ENCODE assay signal across 13 mouse cellular contexts in genomic region chr12:79512982-79513681, GRCm38 (mm10).
A peak's percentile ranks its signal among the peaks of the same experiment; 100 is the strongest.
DNase-seq lines count a peak whose midpoint lies in the region; ATAC-seq and TF ChIP-seq lines count a peak whose summit lies in the region.
"Had no signal": no experiment of that assay in that cellular context is flagged by ENCODE, and none has a peak within 500 bp of the region (broad histone marks: within the 10 kb centered on the region; RNA-seq: fewer than 3 reads in every experiment).

No protein-coding gene starts in this region.

- H3K4me2 ChIP-seq in lung, embryonic 15.5 days, result no peak overlapping the region
- H3K4me2 ChIP-seq: hindbrain, embryonic 15.5 days; limb, embryonic 13.5 days had no signal

- H3K9me3 ChIP-seq in lung, embryonic 15.5 days, result no peaks in the 10 kb centered on the region
- H3K9me3 ChIP-seq: hindbrain, embryonic 15.5 days; limb, embryonic 13.5 days had no signal

- peak; percentile 31; the same call in 1 of the 2 replicates for ATAC-seq in lung, embryonic 15.5 days (ENCODE audit: borderline replicate concordance, extremely low read depth, low FRiP score, low TSS enrichment)

- no peak for DNase-seq in kidney, adult 2 months
- no peak for DNase-seq in kidney, adult 8-10 months
- DNase-seq in lung, adult 2 months, result no peak
- peak; percentile 9 for DNase-seq in induced T-regulatory cell, adult 2 months (ENCODE audit: low read depth)
- DNase-seq in right cerebral cortex, postnatal 25 days, result no peak
- DNase-seq in thymus, adult 18-20 months, result no peak
- DNase-seq: heart, postnatal 10 days; midbrain, embryonic 14.5 days; thymus, postnatal 4 days had no signal

- H3K9ac ChIP-seq in lung, embryonic 15.5 days, result no peak overlapping the region
- H3K9ac ChIP-seq: hindbrain, embryonic 15.5 days; limb, embryonic 13.5 days had no signal

- TF ChIP-seq POLR2A in kidney, adult 2 months (IDR thresholded peaks at IDR 0.05; ENCODE audit: low read depth, low read length), result no peak
- no peak for TF ChIP-seq POLR2A in lung, adult 2 months (IDR thresholded peaks at IDR 0.05; ENCODE audit: borderline replicate concordance, extremely low read depth, low read depth, low read length)

- H3K27ac ChIP-seq in kidney, adult 2 months (ENCODE audit: insufficient read depth, low read depth, low read length), result no peak overlapping the region
- peak overlapping the region; percentile 98 for H3K27ac ChIP-seq in lung, embryonic 15.5 days

- 88% methylated on average over 5 of the region's 5 CpGs for WGBS in kidney, adult 2 months
- 41% methylated on average over 5 of the region's 5 CpGs for WGBS in lung, embryonic 15.5 days
- 68% methylated on average over 5 of the region's 5 CpGs for WGBS in lung, adult 2 months

- H3K4me1 ChIP-seq in kidney, adult 2 months (ENCODE audit: control insufficient read depth, insufficient read depth, low read length), result peaks cover 7% of the 10 kb centered on the region; the same call in 1 of the 2 replicates
- peaks cover 28% of the 10 kb centered on the region for H3K4me1 ChIP-seq in lung, embryonic 15.5 days
- peaks cover 9% of the 10 kb centered on the region for H3K4me1 ChIP-seq in lung, adult 2 months (ENCODE audit: control insufficient read depth, insufficient read depth, low read length)

- no peaks in the 10 kb centered on the region for H3K27me3 ChIP-seq in kidney, adult 2 months (replicated peaks; ENCODE audit: control insufficient read depth, insufficient read depth, low read length)
- H3K27me3 ChIP-seq in lung, embryonic 15.5 days, result no peaks in the 10 kb centered on the region
- H3K27me3 ChIP-seq: hindbrain, embryonic 15.5 days; limb, embryonic 13.5 days had no signal

- H3K36me3 ChIP-seq in kidney, adult 2 months (ENCODE audit: control insufficient read depth, insufficient read depth, low read length), result no peaks in the 10 kb centered on the region
- H3K36me3 ChIP-seq in lung, embryonic 15.5 days, result no peaks in the 10 kb centered on the region
- H3K36me3 ChIP-seq: hindbrain, embryonic 15.5 days; limb, embryonic 13.5 days had no signal

- TF ChIP-seq CTCF in kidney, adult 2 months (conservative IDR thresholded peaks at IDR 0.05; ENCODE audit: insufficient read depth, insufficient read length, low read depth, low read length), result peak; percentile 39
- no peak for TF ChIP-seq CTCF in lung, adult 2 months (IDR thresholded peaks at IDR 0.05; ENCODE audit: insufficient read depth, low read length)

- H3K4me3 ChIP-seq in kidney, adult 2 months (ENCODE audit: insufficient read depth, low read depth, low read length), result no peak overlapping the region
- no peak overlapping the region for H3K4me3 ChIP-seq in lung, embryonic 15.5 days
- H3K4me3 ChIP-seq in lung, adult 2 months (replicated peaks; ENCODE audit: extremely low read depth, low read depth, low read length), result no peak overlapping the region
- H3K4me3 ChIP-seq: erythroblast, embryonic 14.5 days; hindbrain, embryonic 15.5 days; limb, embryonic 13.5 days had no signal
